Mouse (Mus musculus) testis, adult 2 months (tissue): ENCODE data around the gene Gm17555. TPM values are rescaled to one million over a fixed set of nuclear protein-coding genes. Genes with fewer than 3 reads are reported as not detected.

Source experiments
- H3K27ac ChIP-seq: fragments of 200-500 bp; 2 replicates; pipeline ENCODE4 v1.5.1; 2012; ENCODE audit warnings: low read depth, low read length; ENCODE audit not compliant: control insufficient read depth, insufficient read depth
- H3K27me3 ChIP-seq: fragments of 200-500 bp; 2 replicates; pipeline ENCODE4 v1.6.1; 2012; ENCODE audit warnings: mild to moderate bottlenecking, low read length, moderate library complexity; ENCODE audit not compliant: control insufficient read depth, insufficient read depth
- H3K36me3 ChIP-seq: fragments of 200-500 bp; 2 replicates; pipeline ENCODE4 v1.6.1; 2012; ENCODE audit warnings: mild to moderate bottlenecking, low read length; ENCODE audit not compliant: control insufficient read depth, insufficient read depth
- H3K4me1 ChIP-seq: fragments of 200-500 bp; 2 replicates; pipeline ENCODE4 v1.6.1; 2012; ENCODE audit warnings: low read length; ENCODE audit not compliant: control insufficient read depth, insufficient read depth
- H3K4me3 ChIP-seq: fragments of 200-500 bp; 2 replicates; pipeline ENCODE4 v1.5.1; 2012; ENCODE audit warnings: low read depth, mild to moderate bottlenecking, low read length, moderate library complexity, mixed read lengths; ENCODE audit not compliant: control insufficient read depth
- CTCF ChIP-seq: fragments of 200-500 bp; IDR thresholded peaks from 2 replicates; pipeline ENCODE4 v1.5.1; 2012; ENCODE audit warnings: low read depth, mild to moderate bottlenecking, inconsistent platforms, low read length, moderate library complexity; ENCODE audit not compliant: control insufficient read depth, insufficient read depth, insufficient replicate concordance
- POLR2A ChIP-seq: fragments of 200-500 bp; IDR thresholded peaks from 2 replicates; pipeline ENCODE4 v1.6.1; 2012; ENCODE audit warnings: low read depth, mild to moderate bottlenecking, inconsistent platforms, low read length, moderate library complexity; ENCODE audit not compliant: control insufficient read depth
- polyA plus RNA-seq: library from polyadenylated mRNA; depleted of rRNA; stranded (reverse); fragments of >200 nt; gene quantifications from 2 replicates; pipeline ENCODE4 v1.2.3, GENCODE M21; 2012

The Gm17555 gene
- polyA plus RNA-seq, 1 experiment = not detected

DNA sequence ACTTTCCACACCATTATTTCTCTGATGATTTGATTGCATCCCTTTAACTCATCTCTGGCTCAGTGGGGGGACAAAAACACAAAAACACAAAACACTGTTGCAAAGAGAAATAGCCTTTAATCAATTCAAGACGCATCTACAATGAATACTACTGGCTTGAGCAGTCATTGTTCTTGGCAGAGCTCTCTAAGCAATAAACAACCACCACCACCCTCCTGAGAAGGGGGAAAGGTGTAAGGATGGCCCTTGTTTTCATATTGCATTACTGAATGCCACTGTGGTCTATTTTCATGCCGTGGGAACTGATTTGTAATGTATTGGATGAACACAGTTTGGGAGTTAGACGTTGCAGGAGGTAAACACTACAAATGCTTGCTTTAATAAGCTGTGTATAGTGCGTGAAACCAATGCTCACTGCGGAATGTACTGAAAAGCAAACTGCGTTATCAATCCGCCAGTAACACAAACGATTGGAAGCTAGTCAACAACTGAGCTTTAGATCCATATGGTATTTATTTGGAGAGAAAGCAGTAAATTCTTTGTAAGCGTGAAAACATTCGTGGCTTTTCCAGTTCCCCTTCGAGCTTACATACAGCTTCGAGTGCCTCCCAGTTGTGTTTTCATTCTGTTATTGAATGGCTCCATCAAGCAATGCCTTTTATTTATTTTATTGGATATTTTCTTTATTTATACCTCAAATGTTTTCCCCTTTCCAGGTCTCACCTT, 19.1 kb upstream of the Gm17555 start:
- no peak overlapping the region for H3K27ac ChIP-seq
- no peaks in the 10 kb centered on the region for H3K27me3 ChIP-seq
- TF ChIP-seq POLR2A = no peak
- H3K4me3 ChIP-seq = no peak overlapping the region
- no peaks in the 10 kb centered on the region for H3K4me1 ChIP-seq
- H3K36me3 ChIP-seq = no peaks in the 10 kb centered on the region

GRCm38 (mm10) chr2:126198971-126199370, 15.9 kb upstream of the Gm17555 start:
- Histone ChIP-seq H3K4me1 (no peaks in the 10 kb centered on the region), H3K36me3 (no peaks in the 10 kb centered on the region), H3K27ac (no peak overlapping the region), H3K4me3 (no peak overlapping the region), H3K27me3 (no peaks in the 10 kb centered on the region)
- no peak for TF ChIP-seq CTCF
- no peak for TF ChIP-seq POLR2A

DNA sequence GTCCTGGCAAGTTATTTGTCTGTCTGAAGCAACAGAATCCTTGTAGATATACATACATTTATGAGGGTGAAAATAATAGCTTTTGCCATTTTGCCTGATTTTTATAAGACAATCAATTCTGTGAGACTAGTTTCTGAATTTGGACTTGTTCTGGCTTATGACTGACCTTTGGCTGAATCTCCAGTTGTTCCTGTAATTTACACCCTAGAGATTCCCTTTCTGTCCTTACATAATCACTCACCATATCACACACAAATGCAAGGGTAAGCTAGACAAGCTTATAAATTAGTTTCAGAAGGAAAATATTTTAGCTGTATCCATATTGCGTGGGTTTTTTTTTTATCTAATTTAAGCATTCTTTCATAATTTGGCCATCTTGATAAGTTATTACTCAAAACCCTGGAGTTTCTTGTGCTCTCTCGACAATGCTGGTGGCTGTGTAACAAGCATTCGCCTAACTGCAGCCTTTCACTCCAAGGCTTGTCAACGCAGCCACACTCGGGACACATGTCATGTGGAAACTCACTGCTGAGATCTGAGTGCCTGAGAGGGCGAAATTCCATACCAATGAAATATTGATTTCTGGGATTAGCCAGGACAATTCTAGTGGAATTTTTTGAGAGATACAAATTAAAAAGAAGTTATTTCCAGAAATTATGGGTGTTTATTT, 3.8 kb upstream of the Gm17555 start:
- H3K27me3 ChIP-seq = no peaks in the 10 kb centered on the region

GRCm38 (mm10) chr2:126227581-126227980, 12.7 kb downstream of the Gm17555 start:
- no peaks in the 10 kb centered on the region for H3K36me3 ChIP-seq
- H3K27ac ChIP-seq = no peak overlapping the region
- no peak overlapping the region for H3K4me3 ChIP-seq
- TF ChIP-seq POLR2A (no peak), CTCF (no peak)
- no peaks in the 10 kb centered on the region for H3K27me3 ChIP-seq
- H3K4me1 ChIP-seq = no peaks in the 10 kb centered on the region

More for the DNA sequence above, 3.8 kb upstream of the Gm17555 start:
- Histone ChIP-seq H3K4me3 (no peak overlapping the region), H3K4me1 (no peaks in the 10 kb centered on the region), H3K27ac (no peak overlapping the region), H3K36me3 (no peaks in the 10 kb centered on the region)
- no peak for TF ChIP-seq POLR2A
- TF ChIP-seq CTCF = no peak

DNA sequence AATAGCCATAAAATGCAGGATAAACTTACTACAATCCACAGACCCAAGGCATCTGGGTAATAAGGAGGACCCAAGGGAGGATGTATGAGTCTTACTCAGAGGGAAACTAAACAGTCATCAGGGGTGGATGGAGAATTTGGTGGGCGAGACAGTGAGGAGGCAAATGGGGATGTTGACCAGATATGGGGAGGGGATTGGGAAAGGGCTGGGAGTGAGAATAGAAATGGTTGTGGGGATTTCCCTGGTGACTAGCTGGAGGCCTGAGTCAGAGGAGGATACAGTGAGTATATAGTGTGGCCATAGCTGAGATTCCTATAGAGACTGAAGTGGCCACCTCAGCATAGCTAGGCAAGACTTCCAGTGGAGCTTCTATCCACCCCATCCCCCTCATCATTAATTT, 16.8 kb downstream of the Gm17555 start:
- H3K27me3 ChIP-seq = no peaks in the 10 kb centered on the region
- H3K27ac ChIP-seq = no peak overlapping the region
- H3K36me3 ChIP-seq = no peaks in the 10 kb centered on the region
- H3K4me3 ChIP-seq = no peak overlapping the region
- no peak for TF ChIP-seq CTCF
- TF ChIP-seq POLR2A = no peak
- no peaks in the 10 kb centered on the region for H3K4me1 ChIP-seq

DNA sequence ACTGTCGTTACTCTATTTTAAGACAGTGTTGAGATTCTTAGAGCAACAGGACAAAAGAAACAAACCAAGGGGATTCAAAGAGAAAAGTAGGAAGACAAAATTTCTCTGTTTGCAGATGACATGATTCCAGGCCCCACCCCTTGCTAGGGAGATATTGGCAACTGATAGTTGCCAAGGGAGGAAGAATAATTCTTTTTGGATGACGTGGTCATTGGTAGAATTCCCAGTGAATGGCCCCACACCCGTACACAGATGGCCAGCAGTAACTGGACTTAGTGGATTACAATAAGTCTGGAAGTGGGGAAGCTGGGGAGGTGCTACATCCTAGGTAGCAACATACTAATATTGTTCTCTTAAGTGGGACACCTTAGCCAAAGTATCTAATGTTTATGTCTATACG, 22.0 kb downstream of the Gm17555 start:
- Histone ChIP-seq H3K4me1 (no peaks in the 10 kb centered on the region), H3K27me3 (no peaks in the 10 kb centered on the region), H3K4me3 (no peak overlapping the region), H3K27ac (no peak overlapping the region), H3K36me3 (no peaks in the 10 kb centered on the region)
- TF ChIP-seq POLR2A (no peak), CTCF (no peak)

DNA sequence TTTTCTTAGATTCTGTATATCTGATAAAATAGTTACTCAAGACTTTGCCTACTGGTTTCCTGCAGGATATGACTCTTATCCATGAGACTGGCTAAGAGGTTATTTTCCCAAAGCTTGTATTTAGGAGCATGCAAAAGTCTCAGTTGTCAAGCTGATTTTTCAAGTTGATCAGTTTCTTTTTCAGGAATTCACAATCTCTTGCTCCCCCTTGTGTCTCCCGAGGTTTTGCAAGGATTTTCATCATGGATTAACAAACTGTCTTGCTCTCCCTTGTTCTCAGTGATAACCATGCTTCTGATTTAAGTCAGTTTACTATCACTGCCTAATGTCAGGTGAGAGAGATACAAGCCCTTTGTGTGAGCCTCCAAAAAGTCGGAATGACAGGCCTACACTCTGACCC, 30.5 kb downstream of the Gm17555 start:
- TF ChIP-seq CTCF (no peak), POLR2A (no peak)
- no peaks in the 10 kb centered on the region for H3K4me1 ChIP-seq
- H3K27ac ChIP-seq = no peak overlapping the region
- H3K4me3 ChIP-seq = no peak overlapping the region
- no peaks in the 10 kb centered on the region for H3K27me3 ChIP-seq
- H3K36me3 ChIP-seq = no peaks in the 10 kb centered on the region
